Mouse (Mus musculus) Muller cell, postnatal 12 days (primary cell): ENCODE measurements at regions not wholly inside any gene's neighbourhood (a gene's known extent, or its start where the extent isn't known, plus 50 kb on each side); places are given as distances from the start of the nearest gene placed in this dataset.

Experiments used
- DNase-seq: peaks from one replicate; pipeline ENCODE4 v3.0.0-alpha.2; 2015; ENCODE audit errors: inconsistent ontology term

- no peak for DNase-seq
These were observed 696.8 kb upstream of the 4930412O13Rik start for GRCm38 (mm10) chr2:9184243-9184642.

DNA sequence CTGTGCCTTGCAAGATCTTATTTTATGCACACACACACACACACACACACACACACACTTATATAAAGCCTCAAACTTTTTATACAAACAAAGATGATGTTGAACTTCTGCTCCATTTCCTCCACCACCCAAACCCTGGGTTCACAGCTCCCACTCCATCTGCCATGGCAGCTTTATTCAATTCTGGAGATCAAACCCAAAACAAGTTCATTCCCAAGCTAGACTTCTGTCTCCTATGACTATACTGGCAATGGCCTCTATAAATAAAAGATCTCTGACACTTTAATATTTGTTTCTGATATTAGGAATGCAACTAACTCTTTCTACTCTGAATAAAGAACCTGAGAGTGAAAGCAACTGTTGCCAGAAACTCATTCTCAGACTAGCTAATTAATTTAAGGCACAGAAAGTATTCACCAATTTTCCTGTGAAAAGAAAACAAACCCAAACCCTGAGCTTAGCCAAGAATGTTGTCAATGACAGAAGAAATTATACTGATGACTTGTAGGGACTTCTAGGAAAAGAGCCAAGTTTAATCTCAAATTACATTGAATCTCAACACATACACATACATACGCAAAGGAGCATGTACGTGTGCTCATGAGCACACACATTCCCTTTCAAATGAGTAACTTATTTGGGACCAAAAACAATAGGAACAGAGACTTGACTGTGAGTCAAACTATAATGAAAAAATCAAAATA lies 695.1 kb upstream of the 4930412O13Rik start:
- peak; percentile 45 for DNase-seq

- DNase-seq, result no peak
These were observed 687.9 kb upstream of the 4930412O13Rik start for GRCm38 (mm10) chr2:9193195-9193594.

- no peak for DNase-seq
These were observed 684.0 kb upstream of the 4930412O13Rik start for GRCm38 (mm10) chr2:9197025-9197424.

- DNase-seq, result no peak
These were observed 673.1 kb upstream of the 4930412O13Rik start for GRCm38 (mm10) chr2:9207963-9208362.
